Mouse (Mus musculus) MEL (cell line): ENCODE measurements around the gene Sectm1a. TPM values are rescaled to one million over a fixed set of nuclear protein-coding genes. Genes with fewer than 3 reads are reported as not detected.

Source experiments
- DNase-seq: peaks from one replicate; pipeline ENCODE4 v3.0.0; 2011; ENCODE audit warnings: low read depth, low spot score
- H3K27ac ChIP-seq: 2 replicates; pipeline ENCODE4 v1.5.1; 2012; ENCODE audit warnings: low read depth, mild to moderate bottlenecking, control low read depth, low read length, moderate library complexity; ENCODE audit not compliant: control insufficient read depth
- H3K27me3 ChIP-seq, 2 experiments: fragments of 150-350 bp in 1 of 2; sonication (generic) in 1 of 2; 2 replicates each; pipeline ENCODE4 v1.6.1; 2012; ENCODE audit warnings: low read length in 2 of 2, mild to moderate bottlenecking in 2 of 2, improper control_type of control experiment in 1 of 2, moderate library complexity in 1 of 2; ENCODE audit not compliant: insufficient read depth in 2 of 2, control insufficient read depth in 1 of 2
- H3K36me3 ChIP-seq, 2 experiments: 2 replicates each; pipeline ENCODE4 v1.6.1; 2012 to 2014; ENCODE audit warnings: low read length in 2 of 2, improper control_type of control experiment in 1 of 2, inconsistent platforms in 1 of 2, mild to moderate bottlenecking in 1 of 2; ENCODE audit not compliant: insufficient read depth in 2 of 2, control insufficient read depth in 1 of 2
- H3K4me1 ChIP-seq, 2 experiments: fragments of 150-350 bp in 1 of 2; sonication (generic) in 1 of 2; 2 replicates each; pipeline ENCODE4 v1.6.1; 2012; ENCODE audit warnings: low read length in 2 of 2, improper control_type of control experiment in 1 of 2, mild to moderate bottlenecking in 1 of 2; ENCODE audit not compliant: insufficient read depth in 2 of 2, control insufficient read depth in 1 of 2
- H3K4me3 ChIP-seq, 2 experiments: fragments of 150-350 bp in 1 of 2; sonication (generic) in 1 of 2; 2 replicates each; pipeline ENCODE4 v1.5.1; 2012; ENCODE audit warnings: low read depth in 2 of 2, low read length in 2 of 2, mild to moderate bottlenecking in 2 of 2, moderate library complexity in 2 of 2, control low read depth in 1 of 2, improper control_type of control experiment in 1 of 2; ENCODE audit not compliant: control insufficient read depth in 1 of 2, insufficient read depth in 1 of 2
- H3K79me2 ChIP-seq: 2 replicates; pipeline ENCODE4 v1.6.1; 2012; ENCODE audit warnings: mild to moderate bottlenecking, low read length, moderate library complexity; ENCODE audit not compliant: control insufficient read depth, poor library complexity, insufficient read depth
- H3K9ac ChIP-seq: 2 replicates; pipeline ENCODE4 v1.6.1; 2012; ENCODE audit warnings: low read depth, mild to moderate bottlenecking, control low read depth, low read length, moderate library complexity; ENCODE audit not compliant: control insufficient read depth, poor library complexity, severe bottlenecking
- H3K9me3 ChIP-seq: fragments of 150-350 bp; sonication (generic); replicated peaks from 2 replicates; pipeline ENCODE4 v1.6.1; 2012; ENCODE audit warnings: mild to moderate bottlenecking, low read length, improper control_type of control experiment, moderate library complexity; ENCODE audit not compliant: insufficient read depth
- BHLHE40 ChIP-seq: IDR thresholded peaks from 2 replicates; pipeline ENCODE4 v1.6.1; 2012; ENCODE audit warnings: low read depth, mild to moderate bottlenecking, inconsistent platforms, low read length, improper control_type of control experiment, borderline replicate concordance
- CHD2 ChIP-seq: IDR thresholded peaks from 2 replicates; pipeline ENCODE4 v1.6.1; 2011; ENCODE audit warnings: low read length, improper control_type of control experiment
- CTCF ChIP-seq, 3 experiments: IDR thresholded peaks in 2 of 3; conservative IDR thresholded peaks in 1 of 3; 2 replicates each; pipeline ENCODE4 v1.5.1; 2011 to 2012; ENCODE audit warnings: low read length in 3 of 3, low read depth in 2 of 3, mild to moderate bottlenecking in 2 of 3, improper control_type of control experiment in 1 of 3, inconsistent platforms in 1 of 3, mixed read lengths in 1 of 3, moderate library complexity in 1 of 3; ENCODE audit not compliant: control insufficient read depth in 1 of 3, insufficient read depth in 1 of 3, poor library complexity in 1 of 3, severe bottlenecking in 1 of 3
- E2F4 ChIP-seq: IDR thresholded peaks from 2 replicates; pipeline ENCODE4 v1.6.1; 2011; ENCODE audit warnings: low read depth, low read length, improper control_type of control experiment, borderline replicate concordance
- GATA1 ChIP-seq: IDR thresholded peaks from 2 replicates; pipeline ENCODE4 v1.6.1; 2011; ENCODE audit warnings: low read depth, low read length, improper control_type of control experiment
- HCFC1 ChIP-seq: IDR thresholded peaks from 2 replicates; pipeline ENCODE4 v1.6.1; 2012; ENCODE audit warnings: low read depth, mild to moderate bottlenecking, inconsistent platforms, low read length, improper control_type of control experiment, moderate library complexity
- KAT2A ChIP-seq: conservative IDR thresholded peaks from 2 replicates; pipeline ENCODE4 v1.6.1; 2012; ENCODE audit warnings: low read depth, low read length, improper control_type of control experiment, inconsistent platforms
- MAFK ChIP-seq: IDR thresholded peaks from 2 replicates; pipeline ENCODE4 v1.6.1; 2011; ENCODE audit warnings: low read depth, mild to moderate bottlenecking, low read length, improper control_type of control experiment, borderline replicate concordance
- MAZ ChIP-seq: IDR thresholded peaks from 2 replicates; pipeline ENCODE4 v1.6.1; 2012; ENCODE audit warnings: low read depth, mild to moderate bottlenecking, inconsistent platforms, low read length, improper control_type of control experiment
- MEF2A ChIP-seq: IDR thresholded peaks from 2 replicates; pipeline ENCODE4 v1.6.1; 2014; ENCODE audit warnings: low read depth, mild to moderate bottlenecking, inconsistent platforms, low read length, improper control_type of control experiment; ENCODE audit not compliant: poor library complexity, insufficient replicate concordance, severe bottlenecking; ENCODE audit errors: extremely low read depth
- MYB ChIP-seq: IDR thresholded peaks from 2 replicates; pipeline ENCODE4 v1.6.1; 2011; ENCODE audit warnings: mild to moderate bottlenecking, low read depth, low read length, improper control_type of control experiment
- MYC ChIP-seq: IDR thresholded peaks from 2 replicates; pipeline ENCODE4 v1.6.1; 2011; ENCODE audit warnings: low read depth, mild to moderate bottlenecking, low read length, improper control_type of control experiment, moderate library complexity
- NRF1 ChIP-seq: IDR thresholded peaks from 2 replicates; pipeline ENCODE4 v1.6.1; 2014; ENCODE audit warnings: low read depth, mild to moderate bottlenecking, inconsistent platforms, low read length, improper control_type of control experiment, moderate library complexity; ENCODE audit not compliant: poor library complexity, insufficient read depth, severe bottlenecking
- POLR2A ChIP-seq, 2 experiments: IDR thresholded peaks; 2 replicates each; pipeline ENCODE4 v1.6.1; 2011 to 2012; ENCODE audit warnings: low read length in 2 of 2, mild to moderate bottlenecking in 2 of 2, control low read depth in 1 of 2, improper control_type of control experiment in 1 of 2, low read depth in 1 of 2, moderate library complexity in 1 of 2; ENCODE audit not compliant: control insufficient read depth in 1 of 2, insufficient read depth in 1 of 2, poor library complexity in 1 of 2
- POLR2AphosphoS5 ChIP-seq: IDR thresholded peaks from 2 replicates; pipeline ENCODE4 v1.6.1; 2012; ENCODE audit warnings: low read depth, borderline replicate concordance, mild to moderate bottlenecking, inconsistent platforms, low read length, moderate library complexity, mixed read lengths
- RAD21 ChIP-seq: IDR thresholded peaks from 2 replicates; pipeline ENCODE4 v1.6.1; 2011; ENCODE audit warnings: mild to moderate bottlenecking, low read depth, low read length, improper control_type of control experiment
- RCOR1 ChIP-seq: IDR thresholded peaks from 2 replicates; pipeline ENCODE4 v1.6.1; 2012; ENCODE audit warnings: low read depth, mild to moderate bottlenecking, inconsistent platforms, low read length, improper control_type of control experiment
- TAL1 ChIP-seq: IDR thresholded peaks from 2 replicates; pipeline ENCODE4 v1.6.1; 2012; ENCODE audit warnings: mild to moderate bottlenecking, inconsistent platforms, low read length, moderate library complexity, mixed read lengths
- TBP ChIP-seq: IDR thresholded peaks from 2 replicates; pipeline ENCODE4 v1.8.0; 2011; ENCODE audit warnings: low read depth, low read length, improper control_type of control experiment
- UBTF ChIP-seq: IDR thresholded peaks from 2 replicates; pipeline ENCODE4 v1.6.1; 2012; ENCODE audit warnings: low read depth, mild to moderate bottlenecking, inconsistent platforms, low read length, improper control_type of control experiment, moderate library complexity, borderline replicate concordance; ENCODE audit not compliant: insufficient read depth
- USF1 ChIP-seq: IDR thresholded peaks from 2 replicates; pipeline ENCODE4 v1.6.1; 2014; ENCODE audit warnings: low read depth, mild to moderate bottlenecking, inconsistent platforms, low read length, improper control_type of control experiment, moderate library complexity
- ZC3H11A ChIP-seq: IDR thresholded peaks from 2 replicates; pipeline ENCODE4 v1.6.1; 2012; ENCODE audit warnings: low read depth, mild to moderate bottlenecking, inconsistent platforms, low read length, improper control_type of control experiment
- ZKSCAN1 ChIP-seq: IDR thresholded peaks from 2 replicates; pipeline ENCODE4 v1.6.1; 2012; ENCODE audit warnings: low read depth, mild to moderate bottlenecking, inconsistent platforms, low read length, improper control_type of control experiment, moderate library complexity
- ZNF384 ChIP-seq: IDR thresholded peaks from 2 replicates; pipeline ENCODE4 v1.6.1; 2012; ENCODE audit warnings: low read depth, mild to moderate bottlenecking, inconsistent platforms, low read length, improper control_type of control experiment
- polyA plus RNA-seq, 2 experiments: library from polyadenylated mRNA; stranded (reverse) in 1 of 2; unstranded in 1 of 2; fragments of >175 nt in 1 of 2; fragments of >200 nt in 1 of 2; gene quantifications; 2 replicates each; pipeline versions ENCODE4 v1.2.1 to v1.2.4; 2012; ENCODE audit warnings: low replicate concordance in 2 of 2, low read depth in 1 of 2; ENCODE audit not compliant: insufficient read length in 2 of 2, insufficient read depth in 1 of 2, missing spikeins in 1 of 2
- total RNA-seq: library from RNA; depleted of rRNA; stranded (reverse); fragments of 300-350 nt; gene quantifications from 2 replicates; pipeline ENCODE4 v1.2.3, GENCODE M21; 2012

Gene Sectm1a
- total and polyA plus RNA-seq, 3 experiments, result 22.0 to 22.3 TPM; not detected in 1

DNA sequence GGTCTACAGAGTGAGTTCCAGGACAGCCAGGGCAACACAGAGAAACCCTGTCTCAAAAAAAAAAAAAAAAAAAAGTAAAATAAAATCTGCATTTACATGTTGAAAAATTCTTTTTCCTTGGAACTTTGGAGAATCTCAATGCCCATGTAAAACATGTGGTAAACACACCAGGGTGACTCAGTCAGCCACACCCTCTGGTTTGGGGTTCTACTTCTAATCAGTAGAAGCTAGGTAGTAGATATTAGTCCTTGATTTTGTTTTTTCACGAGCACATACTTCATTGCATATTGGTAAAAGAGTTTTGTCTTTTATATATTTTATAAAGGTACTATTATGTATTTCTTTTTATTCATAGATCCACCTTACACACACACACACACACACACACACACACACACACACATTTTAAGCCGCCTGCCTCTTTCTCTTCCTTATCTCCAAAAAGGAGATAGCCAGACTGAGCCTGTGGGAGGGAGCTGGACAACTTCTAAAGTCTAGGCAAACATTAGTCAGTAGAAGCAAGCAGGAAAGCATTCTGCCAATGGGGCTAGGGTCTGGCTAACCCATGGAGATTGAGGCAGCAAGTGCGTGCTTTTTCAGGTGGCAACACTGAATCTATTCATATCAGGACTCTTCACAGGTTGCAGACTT, 44.6 kb upstream of the Sectm1a start (continued):
- TF ChIP-seq MAZ (peak; percentile 34; the same call in 1 of the 2 replicates), MYB (no peak), TAL1 (peak; percentile 11; the same call in 1 of the 2 replicates), ZNF384 (peak; percentile 53), E2F4 (no peak), MAFK (0 out of 2 replicates have a peak, but pooled peaks have one; percentile 11)

GRCm38 (mm10) chr11:121123438-121123837, 42.4 kb upstream of the Sectm1a start:
- H3K27ac ChIP-seq, result no peak overlapping the region

GRCm38 (mm10) chr11:121122024-121122670, 41.1 kb upstream of the Sectm1a start:
- DNase-seq, result peak; percentile 69
- peak overlapping the region; percentile 55 for H3K27ac ChIP-seq
- H3K9me3 ChIP-seq, result no peaks in the 10 kb centered on the region
- H3K4me3 ChIP-seq, result 0 out of 4 replicates have a peak overlapping the region, but pooled peaks of 1 of the 2 experiments have one; percentile 5
- H3K4me1 ChIP-seq, result peaks cover 17 to 33% of the 10 kb centered on the region in 2 experiments
- peaks cover 8% of the 10 kb centered on the region for H3K79me2 ChIP-seq
- peaks cover 0 to 33% of the 10 kb centered on the region in 2 experiments; a peak in 2 of 4 replicates for H3K36me3 ChIP-seq
- H3K9ac ChIP-seq, result no peak overlapping the region
- H3K27me3 ChIP-seq, result no peaks in the 10 kb centered on the region
- TF ChIP-seq NRF1 (no peak), RAD21 (no peak), ZKSCAN1 (no peak), POLR2AphosphoS5 (no peak), TAL1 (no peak), BHLHE40 (no peak), MAZ (0 out of 2 replicates have a peak, but pooled peaks have one; percentile 54), TBP (no peak), ZNF384 (no peak), GATA1 (peak; percentile 98), USF1 (no peak), KAT2A (no peak; the same call in 1 of the 2 replicates), MYC (peak; percentile 70; the same call in 1 of the 2 replicates), RCOR1 (peak; percentile 96), CTCF (IDR thresholded peaks at IDR 0.05 in 2 of 3, conservative IDR thresholded peaks at IDR 0.05 in 1 of 3; ENCODE audit: control insufficient read depth in 1 of 3, insufficient read depth in 1 of 3, low read depth in 2 of 3, low read length in 3 of 3, poor library complexity in 1 of 3, severe bottlenecking in 1 of 3) (no peak), POLR2A (IDR thresholded peaks at IDR 0.05; ENCODE audit: control insufficient read depth in 1 of 2, insufficient read depth in 1 of 2, low read depth in 1 of 2, low read length in 2 of 2, poor library complexity in 1 of 2) (no peak), MYB (peak; percentile 46; the same call in 1 of the 2 replicates), CHD2 (no peak), ZC3H11A (no peak), UBTF (no peak), HCFC1 (peak; percentile 47; the same call in 1 of the 2 replicates), MEF2A (peak; percentile 82; the same call in 1 of the 2 replicates)

More at GRCm38 (mm10) chr11:121123438-121123837, 42.4 kb upstream of the Sectm1a start:
- peaks cover 17 to 32% of the 10 kb centered on the region in 2 experiments for H3K4me1 ChIP-seq
- peaks cover 0 to 33% of the 10 kb centered on the region in 2 experiments; a peak in 2 of 4 replicates for H3K36me3 ChIP-seq
- TF ChIP-seq NRF1 (no peak), RCOR1 (0 out of 2 replicates have a peak, but pooled peaks have one; percentile 31)
- no peak overlapping the region for H3K4me3 ChIP-seq
- H3K79me2 ChIP-seq, result no peaks in the 10 kb centered on the region
- no peak overlapping the region for H3K9ac ChIP-seq
- H3K9me3 ChIP-seq, result no peaks in the 10 kb centered on the region
- DNase-seq, result no peak
- H3K27me3 ChIP-seq, result no peaks in the 10 kb centered on the region
